Mouse (Mus musculus) Muller cell, postnatal 12 days (primary cell): ENCODE measurements around the gene Stat1.

Experiments used
- DNase-seq: peaks from one replicate; pipeline ENCODE4 v3.0.0-alpha.2; 2015; ENCODE audit errors: inconsistent ontology term

Stat1 gene

DNA sequence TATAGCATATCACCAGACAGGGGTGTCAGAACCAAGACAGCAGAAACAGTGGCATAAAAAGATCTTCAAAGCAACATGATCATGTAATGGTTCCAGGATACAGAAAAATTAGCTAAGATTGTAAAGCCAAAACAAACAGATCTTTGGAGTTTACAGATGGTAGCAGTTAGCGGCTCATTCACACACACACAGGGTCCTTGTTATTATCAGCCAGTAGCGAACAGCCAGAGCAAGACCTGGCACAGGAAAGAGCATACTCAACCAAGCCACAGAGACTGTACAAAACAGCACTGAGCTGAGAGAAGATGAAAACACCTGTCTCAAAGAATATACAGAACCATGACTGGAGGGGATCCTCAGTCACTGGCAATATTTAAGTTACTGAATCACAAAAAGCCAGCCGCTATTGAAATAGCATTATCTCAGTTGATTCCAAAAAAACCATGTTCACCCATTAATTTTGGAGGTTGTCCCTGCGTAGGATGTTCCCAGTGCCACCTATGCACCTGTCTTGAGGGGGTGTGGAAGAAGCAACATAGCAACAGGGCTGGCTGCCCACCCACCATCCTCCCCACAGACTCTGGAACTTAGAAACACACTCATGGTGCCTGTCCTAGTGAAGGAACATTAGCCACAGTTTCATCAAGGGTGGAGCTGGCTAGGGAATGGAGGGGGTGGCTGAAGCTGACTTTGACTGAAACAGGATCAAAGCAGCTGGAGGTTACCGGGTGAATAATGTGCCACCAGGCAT, 44.6 kb downstream of the Stat1 start:
- DNase-seq, result no peak

DNA sequence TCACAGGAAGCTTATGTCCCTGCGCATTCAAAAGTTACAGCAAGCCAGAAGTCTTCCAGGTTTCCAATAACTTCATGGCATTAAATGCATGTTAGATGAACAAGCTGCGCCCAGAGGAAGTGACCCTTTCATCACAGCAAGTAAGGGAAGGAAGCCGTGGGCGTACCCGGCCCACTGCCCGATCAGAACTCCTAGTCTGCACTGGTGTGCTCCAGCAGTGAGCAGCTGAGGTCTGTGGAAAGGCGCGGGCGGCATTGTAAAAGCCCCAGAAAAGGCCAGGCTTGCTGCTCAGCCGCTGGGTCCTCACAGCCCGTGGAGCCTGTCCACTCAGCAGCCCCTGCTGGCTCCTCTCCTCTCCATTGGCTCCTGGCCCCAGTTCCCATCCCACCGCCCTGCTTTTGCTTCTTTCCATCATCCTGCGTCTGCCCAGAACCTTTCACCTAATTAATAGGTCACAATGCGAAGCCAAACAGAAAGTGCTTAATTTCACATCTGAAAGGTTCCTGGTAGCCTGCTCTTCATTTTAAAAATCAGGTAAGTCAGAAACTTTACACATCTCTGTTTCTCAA, 47.5 kb downstream of the Stat1 start:
- DNase-seq, result no peak

DNA sequence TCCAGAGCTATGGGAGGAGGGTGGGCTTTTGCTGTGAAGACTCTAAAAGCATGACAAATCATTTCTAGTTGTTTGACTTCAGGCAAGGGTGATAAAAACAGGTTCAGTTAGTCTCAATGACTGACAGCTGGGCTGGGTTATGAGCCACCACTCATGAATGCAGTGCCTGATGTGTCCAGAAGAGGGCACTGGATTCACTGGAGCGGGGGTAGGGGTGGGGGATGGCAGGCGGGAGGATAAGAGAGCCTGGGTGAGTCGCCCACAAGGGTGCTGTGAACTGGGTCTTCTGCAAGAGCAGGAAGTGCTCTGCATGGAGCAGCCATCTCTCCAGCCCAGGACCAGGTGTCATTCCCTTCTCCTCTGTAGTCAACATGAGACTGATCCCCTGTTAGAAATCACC, 50.8 kb downstream of the Stat1 start:
- no peak for DNase-seq

DNA sequence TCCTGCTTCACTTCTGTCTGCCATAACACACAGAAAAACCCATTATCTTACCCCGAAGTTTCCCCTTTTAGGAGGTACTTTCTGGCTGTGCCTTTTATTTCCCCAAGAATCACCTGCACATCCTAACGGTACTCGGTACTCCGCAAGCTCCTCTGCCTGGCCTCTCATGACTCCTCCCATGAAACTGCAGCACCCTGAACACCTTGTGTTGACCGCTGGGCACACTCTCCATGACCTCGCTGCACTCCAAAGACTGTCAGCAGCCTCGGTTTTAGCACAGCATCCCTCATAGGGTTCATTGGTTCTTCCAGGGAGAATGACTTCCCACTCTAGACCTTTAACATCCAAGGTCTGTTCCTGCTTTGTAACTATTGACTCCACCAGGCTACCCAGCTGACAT, 51.5 kb downstream of the Stat1 start:
- no peak for DNase-seq

DNA sequence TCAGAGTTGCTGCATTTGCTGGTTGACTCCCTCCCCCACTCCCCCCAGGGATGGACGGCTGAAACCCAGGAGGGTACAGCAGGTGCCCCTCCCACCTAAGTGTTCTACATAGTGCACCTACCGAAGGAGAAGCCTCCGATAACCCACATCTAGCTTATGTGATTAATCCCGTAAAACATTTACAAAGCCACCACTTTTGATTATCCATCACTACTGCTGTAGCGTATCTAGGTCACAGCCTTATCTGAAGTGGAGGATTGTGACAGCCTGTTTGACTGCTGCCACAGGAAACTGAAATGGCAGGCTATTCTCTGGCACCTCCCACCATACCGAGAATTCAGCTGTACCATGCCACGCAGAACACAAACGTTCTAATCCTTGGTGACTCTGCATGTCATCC, 52.0 kb downstream of the Stat1 start:
- no peak for DNase-seq

DNA sequence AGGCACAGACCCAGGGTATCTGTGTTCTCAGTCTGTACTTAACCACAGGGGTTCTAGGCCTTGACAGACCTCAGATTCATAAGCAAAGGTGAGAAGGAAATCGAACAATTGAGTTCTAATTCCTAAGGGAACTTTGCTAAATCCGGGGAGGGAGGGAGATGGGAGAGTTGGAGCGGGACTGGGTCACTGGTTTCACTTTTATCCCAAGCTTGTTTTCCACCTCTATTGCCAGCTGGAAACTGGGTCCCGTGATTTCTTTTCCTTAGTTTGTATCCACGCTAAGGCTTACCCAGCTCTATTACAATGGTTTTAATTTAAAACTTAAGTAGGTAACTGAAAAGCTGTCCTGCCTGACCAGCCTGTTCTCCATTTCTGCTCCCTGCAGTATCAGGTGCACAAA, 56.1 kb downstream of the Stat1 start:
- no peak for DNase-seq

DNA sequence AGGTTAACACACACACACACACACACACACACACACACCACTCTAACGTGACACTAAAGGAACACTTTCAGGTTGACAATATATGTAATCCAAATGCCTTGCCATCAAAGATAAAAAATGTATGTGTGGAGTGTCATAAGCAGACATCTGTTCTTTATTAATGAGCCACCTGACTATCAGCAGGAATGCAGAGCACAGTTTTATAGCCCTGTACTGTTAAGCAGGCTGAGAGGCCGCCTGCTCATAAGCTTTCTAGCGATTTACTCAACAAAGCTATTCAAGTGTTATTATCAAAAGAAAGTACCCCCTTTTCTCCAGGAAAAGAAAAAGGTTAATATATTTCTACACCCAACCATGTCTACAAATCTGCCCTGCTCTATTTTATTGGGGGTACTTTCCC, 56.7 kb downstream of the Stat1 start:
- DNase-seq, result no peak

DNA sequence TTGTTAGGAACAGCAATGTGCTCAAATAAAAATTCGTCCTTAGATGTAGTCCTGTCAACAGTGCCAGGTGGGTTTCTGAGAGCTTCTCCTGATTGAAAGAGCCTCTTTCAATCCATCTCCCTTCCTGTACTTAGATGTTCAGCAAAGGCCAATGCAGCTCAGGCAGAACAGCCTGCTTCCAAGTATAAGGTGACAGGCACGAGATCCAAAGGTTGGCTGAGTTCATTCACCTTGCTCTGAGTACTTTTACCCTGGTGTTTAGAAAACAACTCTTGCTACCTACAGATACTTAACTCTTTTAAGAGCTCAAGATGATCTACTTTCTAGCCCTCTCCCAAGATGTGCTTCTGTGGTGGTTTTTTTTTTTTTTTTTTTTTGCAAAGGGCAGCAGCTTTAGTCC, 57.8 kb downstream of the Stat1 start:
- no peak for DNase-seq

DNA sequence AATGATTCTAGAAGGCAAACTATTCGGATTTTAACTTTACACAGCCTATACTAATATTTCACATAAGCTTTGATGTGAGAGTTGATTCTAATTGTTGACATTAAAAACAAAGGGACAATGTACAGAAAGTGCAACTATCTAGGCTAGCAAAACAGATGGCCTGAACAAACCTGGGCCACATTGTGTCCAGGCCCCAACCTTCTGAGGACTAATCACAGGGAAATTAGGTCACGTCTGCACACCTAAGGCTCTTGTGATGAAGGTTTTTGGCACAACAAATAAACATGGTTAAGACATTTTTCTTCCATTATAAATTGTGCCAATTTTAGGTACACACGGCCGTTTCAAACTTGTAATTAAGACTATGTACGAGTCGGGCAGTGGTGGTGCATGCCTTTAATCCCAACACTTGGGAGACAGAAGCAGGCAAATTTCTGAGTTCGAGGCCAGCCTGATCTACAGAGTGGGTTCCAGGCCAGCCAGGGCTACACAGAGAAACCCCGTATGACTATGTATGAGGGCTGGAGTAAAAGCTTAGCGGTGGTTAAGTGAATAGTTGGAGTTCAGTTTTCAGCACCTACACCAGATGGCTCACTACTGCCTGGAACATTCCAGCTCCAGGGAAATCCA, 60.8 kb downstream of the Stat1 start:
- DNase-seq, result no peak

DNA sequence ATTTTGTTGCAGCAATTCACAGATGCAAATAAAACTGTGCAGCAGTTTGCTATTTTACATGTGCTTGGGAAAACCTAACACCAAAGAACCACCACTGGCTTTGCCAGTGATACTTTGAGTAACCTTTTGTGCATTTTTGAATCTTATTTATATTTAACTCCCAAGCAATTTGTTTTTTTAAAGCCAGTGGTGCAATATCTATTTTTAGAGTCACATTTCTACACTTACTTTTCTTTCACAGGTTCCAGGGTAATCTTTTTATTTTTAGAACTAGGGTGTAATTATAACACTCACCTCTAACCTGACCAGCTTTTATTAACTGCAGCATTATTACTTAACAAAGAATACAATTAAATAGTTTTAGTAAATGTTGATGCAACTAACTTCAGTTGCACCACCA, 62.8 kb downstream of the Stat1 start:
- DNase-seq, result no peak

DNA sequence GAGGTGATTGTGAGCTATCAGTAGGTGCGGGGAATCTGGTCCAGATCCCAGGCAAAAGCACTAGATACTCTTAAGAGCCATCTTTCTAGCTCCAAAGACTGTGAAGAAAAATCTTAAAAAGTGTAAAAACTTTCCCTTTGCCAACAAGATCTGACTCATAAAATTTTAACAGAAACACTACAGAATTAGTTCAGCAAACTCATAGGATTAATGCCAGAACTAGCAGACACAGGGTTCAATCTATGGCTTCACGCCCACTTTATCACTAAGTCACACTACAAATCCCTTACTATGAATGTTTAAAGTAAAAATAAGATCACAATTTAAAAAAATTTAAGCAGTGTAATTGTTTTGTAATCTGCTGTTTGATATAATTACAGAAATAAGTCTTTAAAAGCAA, 63.8 kb downstream of the Stat1 start:
- DNase-seq, result no peak
